Mouse (Mus musculus): ENCODE results near the gene Etv3.

DNA sequence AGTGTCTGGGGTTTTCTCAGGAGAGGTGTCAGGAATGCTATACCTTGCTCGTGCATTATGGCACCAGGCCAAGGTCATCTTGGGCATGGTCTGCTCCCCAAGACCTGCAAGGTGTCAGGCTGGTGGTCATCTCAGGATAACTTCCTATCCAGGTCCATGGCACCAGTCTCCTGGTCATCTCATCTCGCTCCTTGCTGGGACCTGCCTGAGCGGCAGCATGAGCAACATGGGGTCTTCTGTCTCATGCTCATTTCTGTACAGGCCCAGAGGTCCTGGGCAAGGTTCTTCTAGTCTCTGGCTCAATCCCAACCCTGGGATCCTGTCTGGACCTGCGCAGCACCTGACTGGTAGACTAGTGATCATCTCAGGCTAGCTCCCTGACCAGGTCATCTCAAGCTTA is 57.1 kb downstream of the Etv3 start:
- no peak for TF ChIP-seq CTCF (IDR thresholded peaks at IDR 0.05; ENCODE audit: low read depth, low read length)
- TF ChIP-seq POLR2A (IDR thresholded peaks at IDR 0.05; ENCODE audit: extremely low read depth, insufficient read depth, low read length), result no peak
